Mouse (Mus musculus) G1E (cell line): ENCODE data around the gene Mtm1.

Experiments used
- CTCF ChIP-seq: IDR thresholded peaks from 2 replicates; pipeline ENCODE4 v1.5.1; 2012; ENCODE audit warnings: low read depth, low read length, inconsistent platforms, mixed read lengths
- GATA1 ChIP-seq: IDR thresholded peaks from 2 replicates; pipeline ENCODE4 v1.6.1; 2012; ENCODE audit warnings: borderline replicate concordance, low read length, inconsistent platforms, mixed read lengths
- GATA2 ChIP-seq: IDR thresholded peaks from 2 replicates; pipeline ENCODE4 v1.6.1; 2012; ENCODE audit warnings: low read depth, low read length, inconsistent platforms, borderline replicate concordance
- POLR2AphosphoS5 ChIP-seq: IDR thresholded peaks from 2 replicates; pipeline ENCODE4 v1.6.1; 2012; ENCODE audit warnings: low read depth, low read length, inconsistent platforms; ENCODE audit not compliant: insufficient replicate concordance
- TAL1 ChIP-seq: conservative IDR thresholded peaks from 2 replicates; pipeline ENCODE4 v1.6.1; 2012; ENCODE audit warnings: low read depth, low read length, inconsistent platforms, mixed read lengths

DNA sequence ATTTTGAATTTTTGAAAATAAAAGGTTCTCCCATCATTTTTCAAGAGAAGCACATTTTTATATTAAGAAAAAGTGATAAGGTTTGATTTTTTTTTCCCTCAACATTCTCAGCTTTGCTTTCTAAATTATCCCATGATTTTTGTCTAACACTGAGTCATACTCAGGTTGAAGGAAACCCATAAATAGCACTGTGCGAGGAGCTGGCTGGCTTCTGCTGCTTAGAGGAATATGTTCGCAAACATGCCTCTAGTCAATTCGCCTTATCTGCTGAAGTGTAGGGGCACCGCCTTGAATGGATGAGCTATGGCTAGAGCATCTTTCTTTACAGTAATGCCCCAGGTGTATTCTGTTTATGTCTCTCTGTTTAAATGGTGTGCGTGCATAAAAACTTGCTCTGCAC, 103.8 kb downstream of the Mtm1 start:
- TF ChIP-seq CTCF (no peak), GATA1 (no peak), GATA2 (no peak), POLR2AphosphoS5 (no peak), TAL1 (no peak)
